Mouse (Mus musculus) NIH3T3 (cell line): ENCODE measurements around the gene Rnf216.

Experiments used
- DNase-seq: peaks from one replicate; pipeline ENCODE4 v3.0.0-alpha.2; 2012; ENCODE audit warnings: low read depth

Gene Rnf216

GRCm38 (mm10) chr5:143053132-143053972 is 59.4 kb downstream of the Rnf216 start:
- DNase-seq = peak; percentile 56

- no peak for DNase-seq
These were observed 60.1 kb downstream of the Rnf216 start for GRCm38 (mm10) chr5:143052677-143053076.

- peak; percentile 56 for DNase-seq
These were observed 60.9 kb downstream of the Rnf216 start for GRCm38 (mm10) chr5:143051851-143052250.

GRCm38 (mm10) chr5:143050273-143050672 is 62.5 kb downstream of the Rnf216 start:
- DNase-seq = peak; percentile 56

- peak; percentile 59 for DNase-seq
These were observed 63.0 kb downstream of the Rnf216 start for GRCm38 (mm10) chr5:143049746-143050145.

- DNase-seq = peak; percentile 58
These were observed 63.8 kb downstream of the Rnf216 start for GRCm38 (mm10) chr5:143049013-143049385.

- DNase-seq = peak; percentile 80
These were observed 64.4 kb downstream of the Rnf216 start for GRCm38 (mm10) chr5:143048232-143049012.

- no peak for DNase-seq
These were observed 65.2 kb downstream of the Rnf216 start for GRCm38 (mm10) chr5:143047586-143047985.

GRCm38 (mm10) chr5:143043902-143044301 is 68.9 kb downstream of the Rnf216 start:
- no peak for DNase-seq

- peak; percentile 43 for DNase-seq
These were observed 69.5 kb downstream of the Rnf216 start for GRCm38 (mm10) chr5:143043285-143043684.

GRCm38 (mm10) chr5:143038794-143039193 is 74.0 kb downstream of the Rnf216 start:
- no peak for DNase-seq

GRCm38 (mm10) chr5:143037201-143037600 is 75.6 kb downstream of the Rnf216 start:
- peak; percentile 79 for DNase-seq

- peak; percentile 67 for DNase-seq
These were observed 76.7 kb downstream of the Rnf216 start for GRCm38 (mm10) chr5:143036052-143036451.

GRCm38 (mm10) chr5:143035271-143035670 is 77.5 kb downstream of the Rnf216 start:
- DNase-seq = no peak

GRCm38 (mm10) chr5:143034108-143034507 is 78.7 kb downstream of the Rnf216 start:
- no peak for DNase-seq

GRCm38 (mm10) chr5:143033277-143033676 is 79.5 kb downstream of the Rnf216 start:
- no peak for DNase-seq

GRCm38 (mm10) chr5:143032639-143033146 is 80.1 kb downstream of the Rnf216 start:
- no peak for DNase-seq

- no peak for DNase-seq
These were observed 81.1 kb downstream of the Rnf216 start for GRCm38 (mm10) chr5:143031681-143032080.

- DNase-seq = no peak
These were observed 81.6 kb downstream of the Rnf216 start for GRCm38 (mm10) chr5:143031193-143031592.

- DNase-seq = no peak
These were observed 88.9 kb downstream of the Rnf216 start for GRCm38 (mm10) chr5:143023887-143024286.

GRCm38 (mm10) chr5:143022956-143023355 is 89.8 kb downstream of the Rnf216 start:
- no peak for DNase-seq

GRCm38 (mm10) chr5:143017401-143017800 is 95.4 kb downstream of the Rnf216 start:
- no peak for DNase-seq

- no peak for DNase-seq
These were observed 103.4 kb downstream of the Rnf216 start for GRCm38 (mm10) chr5:143009383-143009782.
